Mouse (Mus musculus) MEL (cell line): ENCODE measurements around the gene Sox5.

Source experiments
- GATA1 ChIP-seq: IDR thresholded peaks from 2 replicates; pipeline ENCODE4 v1.6.1; 2011; ENCODE audit warnings: low read depth, low read length, improper control_type of control experiment
- JUND ChIP-seq: IDR thresholded peaks from 2 replicates; pipeline ENCODE4 v1.6.1; 2011; ENCODE audit warnings: low read depth, mild to moderate bottlenecking, improper control_type of control experiment, low read length
- MAX ChIP-seq: IDR thresholded peaks from 2 replicates; pipeline ENCODE4 v1.6.1; 2011; ENCODE audit warnings: low read length, improper control_type of control experiment

- TF ChIP-seq GATA1 (no peak), JUND (no peak), MAX (no peak)
Measured at GRCm38 (mm10) chr6:144074826-144075225, 707.0 kb downstream of the Sox5 start.
